Mouse (Mus musculus): ENCODE measurements around the gene Sec14l1. TPM values are rescaled to one million over a fixed set of nuclear protein-coding genes. Genes with fewer than 3 reads are reported as not detected.

Gene Sec14l1
- polyA plus RNA-seq, 1 experiment, result 133 TPM

- H3K4me1 ChIP-seq (ENCODE audit: control insufficient read depth, insufficient read depth, low read length), result peaks cover 5% of the 10 kb centered on the region
- TF ChIP-seq CTCF (IDR thresholded peaks at IDR 0.05; ENCODE audit: control insufficient read depth, insufficient read depth, insufficient replicate concordance, low read depth, low read length) (no peak), POLR2A (IDR thresholded peaks at IDR 0.05; ENCODE audit: control insufficient read depth, low read depth, low read length) (no peak)
- H3K27ac ChIP-seq (ENCODE audit: control insufficient read depth, insufficient read depth, low read depth, low read length), result no peak overlapping the region
- H3K4me3 ChIP-seq (ENCODE audit: control insufficient read depth, low read depth, low read length), result no peak overlapping the region; the same call in 1 of the 2 replicates
- H3K36me3 ChIP-seq (ENCODE audit: control insufficient read depth, insufficient read depth, low read length), result no peaks in the 10 kb centered on the region
- H3K27me3 ChIP-seq (ENCODE audit: control insufficient read depth, insufficient read depth, low read length), result no peaks in the 10 kb centered on the region
Observed at GRCm38 (mm10) chr11:117168278-117169087, 53.5 kb downstream of the Sec14l1 start.

DNA sequence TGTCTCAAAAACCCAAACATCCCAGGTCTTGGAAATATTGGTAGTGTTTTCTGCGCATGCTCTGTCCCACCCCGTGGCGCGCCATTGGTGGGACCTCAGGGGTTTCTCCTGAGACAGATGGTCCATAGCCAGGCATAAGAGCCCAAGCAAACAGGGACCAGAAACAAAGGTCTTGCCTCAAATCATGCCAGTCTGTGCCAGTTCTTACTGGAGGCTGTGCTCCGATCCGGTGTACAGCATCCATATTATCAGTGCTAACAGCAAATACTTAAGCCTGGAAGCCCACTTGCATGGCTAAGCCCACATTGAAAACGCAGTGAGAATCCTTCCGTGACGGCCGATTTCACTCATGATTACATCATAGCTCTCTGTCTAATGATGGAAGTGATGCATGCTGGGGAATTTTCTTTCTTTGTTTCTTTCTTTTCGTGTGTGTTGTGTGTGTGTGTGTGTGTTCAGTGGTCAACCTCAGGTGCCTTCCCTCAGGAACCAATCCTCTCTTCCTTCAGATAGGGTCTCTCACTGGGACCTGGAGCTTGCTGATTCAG lies 54.2 kb downstream of the Sec14l1 start:
- H3K4me3 ChIP-seq (ENCODE audit: control insufficient read depth, low read depth, low read length), result peak overlapping the region; percentile 6; the same call in 1 of the 2 replicates
- H3K36me3 ChIP-seq (ENCODE audit: control insufficient read depth, insufficient read depth, low read length), result no peaks in the 10 kb centered on the region
- H3K27me3 ChIP-seq (ENCODE audit: control insufficient read depth, insufficient read depth, low read length), result no peaks in the 10 kb centered on the region
- no peak for TF ChIP-seq CTCF (IDR thresholded peaks at IDR 0.05; ENCODE audit: control insufficient read depth, insufficient read depth, insufficient replicate concordance, low read depth, low read length)
- TF ChIP-seq POLR2A (IDR thresholded peaks at IDR 0.05; ENCODE audit: control insufficient read depth, low read depth, low read length), result no peak
- no peak overlapping the region for H3K27ac ChIP-seq (ENCODE audit: control insufficient read depth, insufficient read depth, low read depth, low read length)
- H3K4me1 ChIP-seq (ENCODE audit: control insufficient read depth, insufficient read depth, low read length), result peaks cover 5% of the 10 kb centered on the region

GRCm38 (mm10) chr11:117169801-117170565 lies 55.0 kb downstream of the Sec14l1 start:
- peaks cover 6% of the 10 kb centered on the region for H3K4me1 ChIP-seq (ENCODE audit: control insufficient read depth, insufficient read depth, low read length)
- H3K27me3 ChIP-seq (ENCODE audit: control insufficient read depth, insufficient read depth, low read length), result no peaks in the 10 kb centered on the region
- no peak overlapping the region for H3K27ac ChIP-seq (ENCODE audit: control insufficient read depth, insufficient read depth, low read depth, low read length)
- H3K4me3 ChIP-seq (ENCODE audit: control insufficient read depth, low read depth, low read length), result no peak overlapping the region
- TF ChIP-seq POLR2A (IDR thresholded peaks at IDR 0.05; ENCODE audit: control insufficient read depth, low read depth, low read length) (no peak), CTCF (IDR thresholded peaks at IDR 0.05; ENCODE audit: control insufficient read depth, insufficient read depth, insufficient replicate concordance, low read depth, low read length) (no peak)
- no peaks in the 10 kb centered on the region for H3K36me3 ChIP-seq (ENCODE audit: control insufficient read depth, insufficient read depth, low read length)

DNA sequence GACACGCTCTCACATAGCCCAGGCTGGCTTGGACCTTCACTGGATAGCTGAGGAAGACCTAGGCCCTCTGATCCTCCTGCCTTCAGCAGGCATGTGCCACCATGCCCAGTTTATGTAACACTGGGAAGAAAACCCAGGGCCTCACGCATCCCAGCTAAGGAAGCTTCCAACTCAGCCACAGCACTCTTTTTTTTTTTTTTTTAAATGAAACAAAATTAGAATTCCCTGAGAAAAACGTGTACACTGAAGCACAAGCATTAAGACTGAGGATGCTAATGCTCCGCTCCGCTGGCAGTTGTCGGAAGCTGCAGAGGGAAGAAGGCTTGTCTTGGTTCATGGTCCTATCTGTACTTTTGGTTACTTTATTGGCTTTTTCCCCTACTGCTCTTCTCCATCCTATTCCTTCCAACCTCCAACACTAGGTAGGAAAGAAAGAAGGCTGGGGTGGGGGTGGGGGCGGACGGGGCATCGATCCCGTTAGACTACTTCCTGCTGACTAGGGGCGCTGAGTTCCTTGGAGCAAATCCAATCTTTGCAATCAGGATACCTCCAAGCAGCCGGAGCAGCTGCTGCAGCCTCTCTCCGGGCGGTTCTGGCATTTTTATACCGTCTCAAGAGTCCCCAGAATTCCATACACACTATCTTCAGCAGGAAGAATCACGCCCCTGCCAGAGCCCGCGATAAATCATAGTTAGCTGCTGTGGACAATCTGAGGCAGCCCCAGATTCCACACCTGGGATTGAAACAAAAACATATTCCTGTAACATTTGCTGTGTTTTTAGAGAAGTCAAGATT lies 59.3 kb downstream of the Sec14l1 start:
- peak overlapping the region; percentile 5 for H3K27ac ChIP-seq (ENCODE audit: control insufficient read depth, insufficient read depth, low read depth, low read length)
- H3K27me3 ChIP-seq (ENCODE audit: control insufficient read depth, insufficient read depth, low read length), result no peaks in the 10 kb centered on the region
- peak overlapping the region; percentile 54; the same call in 1 of the 2 replicates for H3K4me3 ChIP-seq (ENCODE audit: control insufficient read depth, low read depth, low read length)
- TF ChIP-seq POLR2A (IDR thresholded peaks at IDR 0.05; ENCODE audit: control insufficient read depth, low read depth, low read length) (no peak), CTCF (IDR thresholded peaks at IDR 0.05; ENCODE audit: control insufficient read depth, insufficient read depth, insufficient replicate concordance, low read depth, low read length) (no peak)
- H3K36me3 ChIP-seq (ENCODE audit: control insufficient read depth, insufficient read depth, low read length), result no peaks in the 10 kb centered on the region
- H3K4me1 ChIP-seq (ENCODE audit: control insufficient read depth, insufficient read depth, low read length), result peaks cover 2% of the 10 kb centered on the region; the same call in 1 of the 2 replicates

GRCm38 (mm10) chr11:117174924-117175323 lies 60.0 kb downstream of the Sec14l1 start:
- H3K27me3 ChIP-seq (ENCODE audit: control insufficient read depth, insufficient read depth, low read length), result no peaks in the 10 kb centered on the region
- no peaks in the 10 kb centered on the region for H3K36me3 ChIP-seq (ENCODE audit: control insufficient read depth, insufficient read depth, low read length)
- H3K27ac ChIP-seq (ENCODE audit: control insufficient read depth, insufficient read depth, low read depth, low read length), result peak overlapping the region; percentile 5
- H3K4me1 ChIP-seq (ENCODE audit: control insufficient read depth, insufficient read depth, low read length), result peaks cover 2% of the 10 kb centered on the region; the same call in 1 of the 2 replicates
- TF ChIP-seq POLR2A (IDR thresholded peaks at IDR 0.05; ENCODE audit: control insufficient read depth, low read depth, low read length) (no peak), CTCF (IDR thresholded peaks at IDR 0.05; ENCODE audit: control insufficient read depth, insufficient read depth, insufficient replicate concordance, low read depth, low read length) (no peak)
- H3K4me3 ChIP-seq (ENCODE audit: control insufficient read depth, low read depth, low read length), result peak overlapping the region; percentile 54

- TF ChIP-seq POLR2A (IDR thresholded peaks at IDR 0.05; ENCODE audit: control insufficient read depth, low read depth, low read length) (no peak), CTCF (IDR thresholded peaks at IDR 0.05; ENCODE audit: control insufficient read depth, insufficient read depth, insufficient replicate concordance, low read depth, low read length) (no peak)
- no peaks in the 10 kb centered on the region for H3K36me3 ChIP-seq (ENCODE audit: control insufficient read depth, insufficient read depth, low read length)
- no peak overlapping the region for H3K4me3 ChIP-seq (ENCODE audit: control insufficient read depth, low read depth, low read length)
- no peak overlapping the region for H3K27ac ChIP-seq (ENCODE audit: control insufficient read depth, insufficient read depth, low read depth, low read length)
- no peaks in the 10 kb centered on the region for H3K27me3 ChIP-seq (ENCODE audit: control insufficient read depth, insufficient read depth, low read length)
- peaks cover 2% of the 10 kb centered on the region; the same call in 1 of the 2 replicates for H3K4me1 ChIP-seq (ENCODE audit: control insufficient read depth, insufficient read depth, low read length)
Observed at GRCm38 (mm10) chr11:117175472-117175871, 60.5 kb downstream of the Sec14l1 start.

Data from testis, adult 2 months (tissue).